Mouse (Mus musculus): ENCODE measurements around the gene 4930522H14Rik. TPM values are rescaled to one million over a fixed set of nuclear protein-coding genes. Genes with fewer than 3 reads are reported as not detected.
A peak's percentile ranks its signal among the peaks of the same experiment; 100 is the strongest.

4930522H14Rik gene
- total RNA-seq, 1 experiment = not detected

GRCm38 (mm10) chr4:109475577-109476553 lies 55.2 kb downstream of the 4930522H14Rik start:
- H3K4me1 ChIP-seq (ENCODE audit: control insufficient read depth in 2 of 2, insufficient read depth in 2 of 2, low read length in 2 of 2, poor library complexity in 1 of 2) = peaks cover 0 to 2% of the 10 kb centered on the region in 2 experiments; a peak in 1 of 4 replicates
- peak overlapping the region; percentile 3; the same call in 1 of the 2 replicates for H3K27ac ChIP-seq (ENCODE audit: insufficient read depth, low read depth, low read length, poor library complexity, severe bottlenecking)
- TF ChIP-seq ZNF384 (IDR thresholded peaks at IDR 0.05; ENCODE audit: low read depth, low read length) = no peak
- TF ChIP-seq ZC3H11A (IDR thresholded peaks at IDR 0.05; ENCODE audit: borderline replicate concordance, low read depth, low read length) = no peak
- no peak for TF ChIP-seq HCFC1 (IDR thresholded peaks at IDR 0.05; ENCODE audit: borderline replicate concordance, insufficient read depth, low read length)
- no peak for TF ChIP-seq MAFK (IDR thresholded peaks at IDR 0.05; ENCODE audit: insufficient read depth, low read depth, low read length)
- TF ChIP-seq CHD2 (IDR thresholded peaks at IDR 0.05; ENCODE audit: low read depth, low read length) = no peak
- H3K9me3 ChIP-seq (ENCODE audit: control insufficient read depth, insufficient read depth, low read depth, low read length) = no peaks in the 10 kb centered on the region
- peak overlapping the region; percentile 84 to 95 for H3K4me3 ChIP-seq (ENCODE audit: insufficient read depth in 1 of 2, low read depth in 1 of 2, low read length in 2 of 2, poor library complexity in 1 of 2, severe bottlenecking in 1 of 2)
- H3K36me3 ChIP-seq (ENCODE audit: control insufficient read depth, insufficient read depth, low read length, poor library complexity, severe bottlenecking) = no peaks in the 10 kb centered on the region
- H3K9ac ChIP-seq (ENCODE audit: insufficient read depth, low read depth, low read length, poor library complexity, severe bottlenecking) = peak overlapping the region; percentile 91
- in situ Hi-C loops (cut with MboI; ENCODE audit: low sequenced_read_pairs in 2 of 2, unreplicated experiment in 2 of 2) = no loop called here
- DNase-seq (ENCODE audit: low read depth, low spot score) = peak; percentile 19

- no peaks in the 10 kb centered on the region for H3K9me3 ChIP-seq (ENCODE audit: control insufficient read depth, insufficient read depth, low read depth, low read length)
- H3K36me3 ChIP-seq (ENCODE audit: control insufficient read depth, insufficient read depth, low read length, poor library complexity, severe bottlenecking) = no peaks in the 10 kb centered on the region
- TF ChIP-seq CHD2 (IDR thresholded peaks at IDR 0.05; ENCODE audit: low read depth, low read length) = no peak
- TF ChIP-seq MAFK (IDR thresholded peaks at IDR 0.05; ENCODE audit: insufficient read depth, low read depth, low read length) = no peak
- TF ChIP-seq ZC3H11A (IDR thresholded peaks at IDR 0.05; ENCODE audit: borderline replicate concordance, low read depth, low read length) = no peak
- no peak for TF ChIP-seq ZNF384 (IDR thresholded peaks at IDR 0.05; ENCODE audit: low read depth, low read length)
- no peak for TF ChIP-seq HCFC1 (IDR thresholded peaks at IDR 0.05; ENCODE audit: borderline replicate concordance, insufficient read depth, low read length)
- H3K4me1 ChIP-seq (ENCODE audit: control insufficient read depth in 2 of 2, insufficient read depth in 2 of 2, low read length in 2 of 2, poor library complexity in 1 of 2) = peaks cover 0 to 2% of the 10 kb centered on the region in 2 experiments; a peak in 1 of 4 replicates
- H3K27ac ChIP-seq (ENCODE audit: insufficient read depth, low read depth, low read length, poor library complexity, severe bottlenecking) = no peak overlapping the region
- no peak overlapping the region for H3K9ac ChIP-seq (ENCODE audit: insufficient read depth, low read depth, low read length, poor library complexity, severe bottlenecking)
- in situ Hi-C loops (cut with MboI; ENCODE audit: low sequenced_read_pairs in 2 of 2, unreplicated experiment in 2 of 2) = no loop called here
- no peak for DNase-seq (ENCODE audit: low read depth, low spot score)
- peak overlapping the region in 1 of 2 experiments; percentile 95; a peak in 1 of 4 replicates for H3K4me3 ChIP-seq (ENCODE audit: insufficient read depth in 1 of 2, low read depth in 1 of 2, low read length in 2 of 2, poor library complexity in 1 of 2, severe bottlenecking in 1 of 2)
Measured at GRCm38 (mm10) chr4:109475078-109475477, 56.0 kb downstream of the 4930522H14Rik start.

- no peak for DNase-seq (ENCODE audit: low read depth, low spot score)
- no peak overlapping the region for H3K4me3 ChIP-seq (ENCODE audit: insufficient read depth in 1 of 2, low read depth in 1 of 2, low read length in 2 of 2, poor library complexity in 1 of 2, severe bottlenecking in 1 of 2)
- H3K4me1 ChIP-seq (ENCODE audit: control insufficient read depth in 2 of 2, insufficient read depth in 2 of 2, low read length in 2 of 2, poor library complexity in 1 of 2) = peaks cover 0 to 2% of the 10 kb centered on the region in 2 experiments; a peak in 1 of 4 replicates
- TF ChIP-seq ZC3H11A (IDR thresholded peaks at IDR 0.05; ENCODE audit: borderline replicate concordance, low read depth, low read length) (no peak), MAFK (IDR thresholded peaks at IDR 0.05; ENCODE audit: insufficient read depth, low read depth, low read length) (no peak), HCFC1 (IDR thresholded peaks at IDR 0.05; ENCODE audit: borderline replicate concordance, insufficient read depth, low read length) (no peak), ZNF384 (IDR thresholded peaks at IDR 0.05; ENCODE audit: low read depth, low read length) (no peak), CHD2 (IDR thresholded peaks at IDR 0.05; ENCODE audit: low read depth, low read length) (no peak)
- no peaks in the 10 kb centered on the region for H3K36me3 ChIP-seq (ENCODE audit: control insufficient read depth, insufficient read depth, low read length, poor library complexity, severe bottlenecking)
- H3K9me3 ChIP-seq (ENCODE audit: control insufficient read depth, insufficient read depth, low read depth, low read length) = no peaks in the 10 kb centered on the region
- in situ Hi-C loops (cut with MboI; ENCODE audit: low sequenced_read_pairs in 2 of 2, unreplicated experiment in 2 of 2) = no loop called here
- H3K9ac ChIP-seq (ENCODE audit: insufficient read depth, low read depth, low read length, poor library complexity, severe bottlenecking) = no peak overlapping the region
- H3K27ac ChIP-seq (ENCODE audit: insufficient read depth, low read depth, low read length, poor library complexity, severe bottlenecking) = no peak overlapping the region
Measured at GRCm38 (mm10) chr4:109472566-109472965, 58.5 kb downstream of the 4930522H14Rik start.

GRCm38 (mm10) chr4:109471606-109472005 lies 59.5 kb downstream of the 4930522H14Rik start:
- H3K36me3 ChIP-seq (ENCODE audit: control insufficient read depth, insufficient read depth, low read length, poor library complexity, severe bottlenecking) = no peaks in the 10 kb centered on the region
- peaks cover 0 to 2% of the 10 kb centered on the region in 2 experiments; a peak in 1 of 4 replicates for H3K4me1 ChIP-seq (ENCODE audit: control insufficient read depth in 2 of 2, insufficient read depth in 2 of 2, low read length in 2 of 2, poor library complexity in 1 of 2)
- in situ Hi-C loops (cut with MboI; ENCODE audit: low sequenced_read_pairs in 2 of 2, unreplicated experiment in 2 of 2) = no loop called here
- no peak overlapping the region for H3K4me3 ChIP-seq (ENCODE audit: insufficient read depth in 1 of 2, low read depth in 1 of 2, low read length in 2 of 2, poor library complexity in 1 of 2, severe bottlenecking in 1 of 2)
- no peak for TF ChIP-seq HCFC1 (IDR thresholded peaks at IDR 0.05; ENCODE audit: borderline replicate concordance, insufficient read depth, low read length)
- peak; percentile 20; the same call in 1 of the 2 replicates for TF ChIP-seq MAFK (IDR thresholded peaks at IDR 0.05; ENCODE audit: insufficient read depth, low read depth, low read length)
- no peak for DNase-seq (ENCODE audit: low read depth, low spot score)
- H3K9ac ChIP-seq (ENCODE audit: insufficient read depth, low read depth, low read length, poor library complexity, severe bottlenecking) = no peak overlapping the region
- no peak overlapping the region for H3K27ac ChIP-seq (ENCODE audit: insufficient read depth, low read depth, low read length, poor library complexity, severe bottlenecking)
- no peaks in the 10 kb centered on the region for H3K9me3 ChIP-seq (ENCODE audit: control insufficient read depth, insufficient read depth, low read depth, low read length)
